Mouse (Mus musculus): ENCODE measurements around the gene Rdh19. TPM values are rescaled to one million over a fixed set of nuclear protein-coding genes. Genes with fewer than 3 reads are reported as not detected.

The Rdh19 gene
- total and polyA plus RNA-seq, 3 experiments = not detected

DNA sequence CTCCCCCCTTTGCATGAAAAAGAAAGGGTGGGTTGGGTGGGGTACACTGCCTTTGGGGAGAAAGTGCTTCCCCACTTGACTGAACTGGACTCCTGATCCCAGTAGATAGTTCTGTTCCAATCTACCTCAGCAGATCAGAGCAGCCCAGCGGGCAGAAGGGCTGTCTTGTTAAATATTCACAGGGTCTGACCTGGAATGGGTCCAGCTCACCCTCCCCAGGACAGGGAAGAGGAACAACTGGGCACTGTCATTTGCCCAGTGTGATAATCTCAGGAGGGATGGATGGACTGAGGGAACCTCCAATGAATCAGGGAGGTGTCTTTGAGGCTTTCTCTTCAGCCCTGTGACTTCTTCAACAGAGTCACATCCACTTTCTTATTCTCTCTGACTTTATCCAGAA is 1.6 kb upstream of the Rdh19 start:
- Histone ChIP-seq H3K79me2 (ENCODE audit: control insufficient read depth, insufficient read depth, low read length, poor library complexity) (no peaks in the 10 kb centered on the region), H3K27me3 (ENCODE audit: control insufficient read depth in 1 of 2, insufficient read depth in 2 of 2, low read length in 2 of 2) (no peaks in the 10 kb centered on the region; a peak in 1 of 4 replicates), H3K27ac (ENCODE audit: control insufficient read depth, low read depth, low read length) (no peak overlapping the region), H3K4me3 (ENCODE audit: control insufficient read depth in 1 of 2, insufficient read depth in 1 of 2, low read depth in 2 of 2, low read length in 2 of 2) (no peak overlapping the region), H3K4me1 (ENCODE audit: control insufficient read depth in 1 of 2, insufficient read depth in 2 of 2, low read length in 2 of 2) (no peaks in the 10 kb centered on the region), H3K9ac (ENCODE audit: control insufficient read depth, low read depth, low read length, poor library complexity, severe bottlenecking) (no peak overlapping the region), H3K36me3 (ENCODE audit: control insufficient read depth in 1 of 2, insufficient read depth in 2 of 2, low read length in 2 of 2) (no peaks in the 10 kb centered on the region), H3K9me3 (replicated peaks; ENCODE audit: insufficient read depth, low read length) (no peaks in the 10 kb centered on the region)
- DNase-seq (ENCODE audit: low read depth, low spot score) = no peak
- TF ChIP-seq NRF1 (IDR thresholded peaks at IDR 0.05; ENCODE audit: insufficient read depth, low read depth, low read length, poor library complexity, severe bottlenecking) (no peak), CHD2 (IDR thresholded peaks at IDR 0.05; ENCODE audit: low read length) (no peak), MAFK (IDR thresholded peaks at IDR 0.05; ENCODE audit: borderline replicate concordance, low read depth, low read length) (no peak), MYB (IDR thresholded peaks at IDR 0.05; ENCODE audit: low read depth, low read length) (no peak), JUND (IDR thresholded peaks at IDR 0.05; ENCODE audit: low read depth, low read length) (no peak), POLR2AphosphoS2 (IDR thresholded peaks at IDR 0.05; ENCODE audit: low read length) (no peak), MXI1 (IDR thresholded peaks at IDR 0.05; ENCODE audit: low read depth, low read length) (no peak), HCFC1 (IDR thresholded peaks at IDR 0.05; ENCODE audit: low read depth, low read length) (no peak), ZMIZ1 (IDR thresholded peaks at IDR 0.05; ENCODE audit: low read depth, low read length) (no peak), ZC3H11A (IDR thresholded peaks at IDR 0.05; ENCODE audit: low read depth, low read length) (no peak), ELF1 (IDR thresholded peaks at IDR 0.05; ENCODE audit: low read depth, low read length) (no peak), BHLHE40 (IDR thresholded peaks at IDR 0.05; ENCODE audit: borderline replicate concordance, low read depth, low read length) (no peak), MAX (IDR thresholded peaks at IDR 0.05; ENCODE audit: low read length) (no peak), ETS1 (IDR thresholded peaks at IDR 0.05; ENCODE audit: low read depth, low read length) (no peak), MEF2A (IDR thresholded peaks at IDR 0.05; ENCODE audit: extremely low read depth, insufficient replicate concordance, low read depth, low read length, poor library complexity, severe bottlenecking) (no peak), TBP (IDR thresholded peaks at IDR 0.05; ENCODE audit: low read depth, low read length) (no peak)

DNA sequence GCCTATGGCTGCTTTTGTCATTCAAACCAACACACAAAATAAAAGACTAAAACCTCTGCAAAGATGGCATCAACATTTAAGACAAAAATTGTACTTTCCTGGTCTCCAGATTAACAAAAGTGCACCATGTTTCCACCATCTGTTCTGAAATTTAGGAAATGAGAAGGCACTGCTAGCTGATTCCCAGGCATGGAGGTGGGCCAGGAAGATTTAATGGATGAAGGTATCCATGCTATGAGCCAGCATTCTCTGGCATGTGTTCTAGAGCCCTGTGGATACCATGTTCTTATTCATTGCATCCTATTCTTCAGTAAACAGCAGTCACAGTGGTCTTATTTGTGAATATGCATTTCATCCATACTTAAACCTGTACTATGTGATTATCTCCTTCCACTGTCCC is 6.6 kb downstream of the Rdh19 start:
- Histone ChIP-seq H3K9me3 (replicated peaks; ENCODE audit: insufficient read depth, low read length) (no peaks in the 10 kb centered on the region), H3K4me1 (ENCODE audit: control insufficient read depth in 1 of 2, insufficient read depth in 2 of 2, low read length in 2 of 2) (no peaks in the 10 kb centered on the region), H3K36me3 (ENCODE audit: control insufficient read depth in 1 of 2, insufficient read depth in 2 of 2, low read length in 2 of 2) (no peaks in the 10 kb centered on the region), H3K79me2 (ENCODE audit: control insufficient read depth, insufficient read depth, low read length, poor library complexity) (no peaks in the 10 kb centered on the region), H3K27me3 (ENCODE audit: control insufficient read depth in 1 of 2, insufficient read depth in 2 of 2, low read length in 2 of 2) (peaks cover 4 to 8% of the 10 kb centered on the region in 2 experiments; a peak in 3 of 4 replicates), H3K9ac (ENCODE audit: control insufficient read depth, low read depth, low read length, poor library complexity, severe bottlenecking) (no peak overlapping the region), H3K27ac (ENCODE audit: control insufficient read depth, low read depth, low read length) (no peak overlapping the region), H3K4me3 (ENCODE audit: control insufficient read depth in 1 of 2, insufficient read depth in 1 of 2, low read depth in 2 of 2, low read length in 2 of 2) (no peak overlapping the region)
- TF ChIP-seq TBP (IDR thresholded peaks at IDR 0.05; ENCODE audit: low read depth, low read length) = no peak
- no peak for DNase-seq (ENCODE audit: low read depth, low spot score)

All from MEL (cell line).